Mouse (Mus musculus) testis, adult 2 months (tissue): ENCODE results near the gene Lhx1. TPM values are rescaled to one million over a fixed set of nuclear protein-coding genes. Genes with fewer than 3 reads are reported as not detected.

Source experiments
- H3K27ac ChIP-seq: fragments of 200-500 bp; 2 replicates; pipeline ENCODE4 v1.5.1; 2012; ENCODE audit warnings: low read depth, low read length; ENCODE audit not compliant: control insufficient read depth, insufficient read depth
- H3K27me3 ChIP-seq: fragments of 200-500 bp; 2 replicates; pipeline ENCODE4 v1.6.1; 2012; ENCODE audit warnings: mild to moderate bottlenecking, low read length, moderate library complexity; ENCODE audit not compliant: control insufficient read depth, insufficient read depth
- H3K36me3 ChIP-seq: fragments of 200-500 bp; 2 replicates; pipeline ENCODE4 v1.6.1; 2012; ENCODE audit warnings: mild to moderate bottlenecking, low read length; ENCODE audit not compliant: control insufficient read depth, insufficient read depth
- H3K4me1 ChIP-seq: fragments of 200-500 bp; 2 replicates; pipeline ENCODE4 v1.6.1; 2012; ENCODE audit warnings: low read length; ENCODE audit not compliant: control insufficient read depth, insufficient read depth
- H3K4me3 ChIP-seq: fragments of 200-500 bp; 2 replicates; pipeline ENCODE4 v1.5.1; 2012; ENCODE audit warnings: low read depth, mild to moderate bottlenecking, low read length, moderate library complexity, mixed read lengths; ENCODE audit not compliant: control insufficient read depth
- CTCF ChIP-seq: fragments of 200-500 bp; IDR thresholded peaks from 2 replicates; pipeline ENCODE4 v1.5.1; 2012; ENCODE audit warnings: low read depth, mild to moderate bottlenecking, inconsistent platforms, low read length, moderate library complexity; ENCODE audit not compliant: control insufficient read depth, insufficient read depth, insufficient replicate concordance
- POLR2A ChIP-seq: fragments of 200-500 bp; IDR thresholded peaks from 2 replicates; pipeline ENCODE4 v1.6.1; 2012; ENCODE audit warnings: low read depth, mild to moderate bottlenecking, inconsistent platforms, low read length, moderate library complexity; ENCODE audit not compliant: control insufficient read depth
- polyA plus RNA-seq: library from polyadenylated mRNA; depleted of rRNA; stranded (reverse); fragments of >200 nt; gene quantifications from 2 replicates; pipeline ENCODE4 v1.2.3, GENCODE M21; 2012; rRNA removed

Gene Lhx1
- polyA plus RNA-seq, 1 experiment, result 5.8 TPM

GRCm38 (mm10) chr11:84480451-84480850 lies 44.9 kb downstream of the Lhx1 start:
- Histone ChIP-seq H3K4me1 (no peaks in the 10 kb centered on the region), H3K4me3 (no peak overlapping the region), H3K36me3 (no peaks in the 10 kb centered on the region), H3K27me3 (no peaks in the 10 kb centered on the region), H3K27ac (no peak overlapping the region)
- no peak for TF ChIP-seq POLR2A
- no peak for TF ChIP-seq CTCF

GRCm38 (mm10) chr11:84476641-84477040 lies 48.7 kb downstream of the Lhx1 start:
- no peak overlapping the region for H3K27ac ChIP-seq
- H3K4me3 ChIP-seq, result no peak overlapping the region
- no peaks in the 10 kb centered on the region for H3K4me1 ChIP-seq
- TF ChIP-seq POLR2A (no peak), CTCF (no peak)
- H3K27me3 ChIP-seq, result no peaks in the 10 kb centered on the region
- H3K36me3 ChIP-seq, result no peaks in the 10 kb centered on the region

GRCm38 (mm10) chr11:84475991-84476390 lies 49.3 kb downstream of the Lhx1 start:
- Histone ChIP-seq H3K36me3 (no peaks in the 10 kb centered on the region), H3K27ac (no peak overlapping the region), H3K4me3 (no peak overlapping the region), H3K27me3 (no peaks in the 10 kb centered on the region), H3K4me1 (no peaks in the 10 kb centered on the region)
- TF ChIP-seq CTCF (no peak), POLR2A (no peak)

GRCm38 (mm10) chr11:84473093-84473667 lies 52.2 kb downstream of the Lhx1 start:
- Histone ChIP-seq H3K27me3 (no peaks in the 10 kb centered on the region), H3K4me3 (no peak overlapping the region), H3K4me1 (no peaks in the 10 kb centered on the region), H3K36me3 (no peaks in the 10 kb centered on the region), H3K27ac (no peak overlapping the region)
- TF ChIP-seq CTCF (no peak), POLR2A (no peak)

Other genes with a start within 250 kb of the Lhx1 start
- gene Aatf, start 12.0 kb downstream of the Lhx1 start, polyA plus RNA-seq, result 16.6 and 16.8 TPM in 2 replicates